Comparison of ENCODE assay signal across 15 mouse cellular contexts in genomic region chr12:116169666-116170065, GRCm38 (mm10).
DNase-seq lines count a peak whose midpoint lies in the region; ATAC-seq lines count a peak whose summit lies in the region.
"Had no signal": no experiment of that assay in that cellular context is flagged by ENCODE, and none has a peak within 500 bp of the region (broad histone marks: within the 10 kb centered on the region; RNA-seq: fewer than 3 reads in every experiment).

No protein-coding gene starts in this region.

- H3K9ac ChIP-seq in lung, embryonic 16.5 days (ENCODE audit: low read length), result no peak overlapping the region
- no peak overlapping the region for H3K9ac ChIP-seq in stomach, embryonic 16.5 days (ENCODE audit: low read length)
- no peak overlapping the region for H3K9ac ChIP-seq in forebrain, embryonic 13.5 days
- H3K9ac ChIP-seq: liver, embryonic 12.5 days had no signal

- WGBS in lung, embryonic 16.5 days, result 24% methylated on average over 5 of the region's 5 CpGs
- 54% methylated on average over 5 of the region's 5 CpGs for WGBS in stomach, embryonic 16.5 days
- 81% methylated on average over 5 of the region's 5 CpGs for WGBS in forebrain, embryonic 13.5 days

- H3K4me3 ChIP-seq in lung, embryonic 16.5 days (ENCODE audit: low read length), result no peak overlapping the region
- H3K4me3 ChIP-seq in stomach, embryonic 16.5 days (replicated peaks; ENCODE audit: low read length), result no peak overlapping the region
- H3K4me3 ChIP-seq in forebrain, embryonic 13.5 days, result no peak overlapping the region
- H3K4me3 ChIP-seq: forebrain, embryonic 10.5 days; hindbrain, embryonic 10.5 days; liver, embryonic 12.5 days; midbrain, embryonic 10.5 days had no signal

- no peaks in the 10 kb centered on the region for H3K4me1 ChIP-seq in lung, embryonic 16.5 days (replicated peaks; ENCODE audit: control insufficient read depth, insufficient read depth, low read length)
- no peaks in the 10 kb centered on the region for H3K4me1 ChIP-seq in stomach, embryonic 16.5 days (ENCODE audit: control insufficient read depth, insufficient read depth, low read length)
- H3K4me1 ChIP-seq in forebrain, embryonic 13.5 days, result no peaks in the 10 kb centered on the region
- H3K4me1 ChIP-seq: hindbrain, embryonic 10.5 days; liver, embryonic 12.5 days; midbrain, embryonic 10.5 days had no signal

- no peaks in the 10 kb centered on the region for H3K36me3 ChIP-seq in lung, embryonic 16.5 days (ENCODE audit: control insufficient read depth, insufficient read depth, low read length)
- no peaks in the 10 kb centered on the region for H3K36me3 ChIP-seq in stomach, embryonic 16.5 days (ENCODE audit: control insufficient read depth, insufficient read depth, low read length)
- no peaks in the 10 kb centered on the region for H3K36me3 ChIP-seq in forebrain, embryonic 13.5 days (ENCODE audit: poor library complexity, severe bottlenecking)
- H3K36me3 ChIP-seq: forebrain, embryonic 10.5 days; hindbrain, embryonic 10.5 days; liver, embryonic 12.5 days; midbrain, embryonic 10.5 days had no signal

- no peaks in the 10 kb centered on the region for H3K27me3 ChIP-seq in lung, embryonic 16.5 days (ENCODE audit: control insufficient read depth, insufficient read depth, low read depth, low read length)
- H3K27me3 ChIP-seq in stomach, embryonic 16.5 days (ENCODE audit: control insufficient read depth, insufficient read depth, low read length), result no peaks in the 10 kb centered on the region
- no peaks in the 10 kb centered on the region for H3K27me3 ChIP-seq in forebrain, embryonic 13.5 days
- H3K27me3 ChIP-seq: liver, embryonic 12.5 days had no signal

- DNase-seq in heart, adult 9 months (ENCODE audit: low spot score in 2 of 2), result peak; percentile 10 to 21
- DNase-seq in heart, postnatal 25 days (ENCODE audit: low spot score), result no peak
- DNase-seq in retina, postnatal 1 day, result peak; percentile 6
- no peak for DNase-seq in retina, embryonic 14.5 days (ENCODE audit: low spot score)
- no peak for DNase-seq in frontal cortex, postnatal 10 days (ENCODE audit: low spot score in 2 of 2)
- DNase-seq: cerebellum, adult 9-11 months; kidney, adult 11 months; thymus, adult 18-20 months had no signal

- intact Hi-C loops in heart, postnatal 25 days (cut with DNase I), result no loop called here

- ATAC-seq in lung, embryonic 16.5 days (ENCODE audit: low read depth), result peak; percentile 59; the same call in 1 of the 2 replicates
- ATAC-seq in stomach, embryonic 16.5 days (ENCODE audit: insufficient read depth, low FRiP score), result peak; percentile 53; the same call in 1 of the 2 replicates
- ATAC-seq in forebrain, embryonic 13.5 days, result no peak
- ATAC-seq: liver, embryonic 12.5 days had no signal

- no peak overlapping the region for H3K27ac ChIP-seq in lung, embryonic 16.5 days (ENCODE audit: low read length)
- H3K27ac ChIP-seq in stomach, embryonic 16.5 days (ENCODE audit: low read length), result no peak overlapping the region
- no peak overlapping the region for H3K27ac ChIP-seq in forebrain, embryonic 13.5 days
- H3K27ac ChIP-seq: forebrain, embryonic 10.5 days; hindbrain, embryonic 10.5 days; liver, embryonic 12.5 days; midbrain, embryonic 10.5 days had no signal

- H3K4me2 ChIP-seq in lung, embryonic 16.5 days (ENCODE audit: low read depth, low read length), result no peak overlapping the region
- no peak overlapping the region for H3K4me2 ChIP-seq in stomach, embryonic 16.5 days (ENCODE audit: low read depth, low read length)
- no peak overlapping the region for H3K4me2 ChIP-seq in forebrain, embryonic 13.5 days
- H3K4me2 ChIP-seq: liver, embryonic 12.5 days had no signal

- no peaks in the 10 kb centered on the region for H3K9me3 ChIP-seq in lung, embryonic 16.5 days (ENCODE audit: control insufficient read depth, low read length)
- no peaks in the 10 kb centered on the region for H3K9me3 ChIP-seq in stomach, embryonic 16.5 days (replicated peaks; ENCODE audit: control insufficient read depth, low read length)
- H3K9me3 ChIP-seq in forebrain, embryonic 13.5 days (replicated peaks), result no peaks in the 10 kb centered on the region
- H3K9me3 ChIP-seq: forebrain, embryonic 10.5 days; hindbrain, embryonic 10.5 days; liver, embryonic 12.5 days; midbrain, embryonic 10.5 days had no signal

Comparison
In these comparisons a context has a peak if more than half of its experiments do, and no peak if none do; other contexts are left out.
1. DNase-seq: peak in heart, adult 9 months (2 of 2) and retina, postnatal 1 day (single experiment); none in heart, postnatal 25 days (single experiment), retina, embryonic 14.5 days (single experiment) and frontal cortex, postnatal 10 days (0 of 2).